Mouse (Mus musculus) adipocyte (in vitro differentiated cells): ENCODE results near the gene Kif26b.

ENCODE experiments used
- DNase-seq: peaks from one replicate; pipeline ENCODE4 v3.0.0-alpha.2; 2016; ENCODE audit warnings: low spot score

Gene Kif26b

DNA sequence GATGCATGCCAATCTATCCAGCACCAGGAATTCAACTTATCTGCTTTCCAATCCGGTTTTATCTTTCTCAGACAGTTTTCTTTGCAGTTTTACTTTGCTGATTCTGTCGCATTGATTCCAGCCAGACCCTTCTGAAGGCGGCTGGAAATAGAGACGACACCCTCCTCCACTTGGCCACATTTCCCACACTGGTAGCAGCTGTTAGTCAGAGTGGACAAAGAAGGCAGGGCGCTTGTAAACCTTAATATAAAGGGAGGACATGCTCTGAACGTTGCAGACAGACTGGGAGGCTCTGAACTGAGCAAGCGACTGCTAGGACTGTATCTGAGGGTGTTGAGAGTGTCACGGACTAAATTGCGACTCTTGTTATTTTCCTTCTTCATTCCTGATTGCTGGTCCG lies 11.3 kb downstream of the Kif26b start:
- DNase-seq: no peak

- DNase-seq: no peak
These were observed 13.5 kb downstream of the Kif26b start for GRCm38 (mm10) chr1:178542415-178542814.

DNA sequence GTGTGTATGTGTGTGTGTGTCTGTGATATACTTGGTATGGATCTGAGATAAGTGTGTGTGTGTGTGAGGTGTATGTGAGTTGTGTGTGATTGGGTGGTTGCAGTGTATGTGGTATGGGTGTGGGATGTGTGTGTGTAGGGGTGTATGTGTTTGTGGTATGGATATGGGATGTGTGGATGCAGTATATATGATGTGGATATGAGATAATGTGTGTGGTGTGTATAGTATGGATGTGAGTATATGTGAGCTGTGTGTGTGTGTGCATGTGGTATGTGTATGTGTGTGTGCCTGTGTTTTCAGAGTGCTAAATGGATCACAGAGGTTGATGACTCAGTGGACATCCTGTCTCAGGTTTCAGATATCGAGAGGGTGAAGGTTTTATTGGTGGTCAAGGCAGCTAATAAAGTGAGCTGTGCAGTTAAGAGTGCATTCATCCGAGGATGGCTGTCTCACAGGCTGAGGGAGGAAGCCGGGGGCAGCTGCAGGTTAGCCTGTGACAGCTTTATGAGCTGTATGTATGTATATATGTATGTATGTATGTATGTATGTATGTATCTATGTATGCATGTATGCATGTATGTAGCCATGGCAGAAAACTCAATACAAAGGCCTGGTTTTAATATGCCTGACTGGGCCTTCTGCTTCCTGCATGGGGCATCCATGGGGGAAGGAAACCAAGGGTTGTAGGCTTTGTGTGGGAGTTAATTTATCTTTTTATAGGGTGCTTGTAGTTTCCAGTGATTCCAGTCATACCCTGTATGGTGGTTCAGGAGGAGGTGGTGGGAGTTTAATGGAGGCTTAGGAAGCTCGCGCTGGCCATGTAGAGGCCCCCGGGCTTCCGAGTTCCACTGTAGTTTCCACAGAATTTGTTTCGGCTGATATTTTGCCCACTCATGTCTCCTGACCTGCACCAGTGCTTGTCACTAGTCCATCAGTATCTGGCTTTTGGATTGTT lies 14.3 kb downstream of the Kif26b start:
- no peak for DNase-seq

- DNase-seq: no peak
These were observed 15.7 kb downstream of the Kif26b start for GRCm38 (mm10) chr1:178544585-178544984.

DNA sequence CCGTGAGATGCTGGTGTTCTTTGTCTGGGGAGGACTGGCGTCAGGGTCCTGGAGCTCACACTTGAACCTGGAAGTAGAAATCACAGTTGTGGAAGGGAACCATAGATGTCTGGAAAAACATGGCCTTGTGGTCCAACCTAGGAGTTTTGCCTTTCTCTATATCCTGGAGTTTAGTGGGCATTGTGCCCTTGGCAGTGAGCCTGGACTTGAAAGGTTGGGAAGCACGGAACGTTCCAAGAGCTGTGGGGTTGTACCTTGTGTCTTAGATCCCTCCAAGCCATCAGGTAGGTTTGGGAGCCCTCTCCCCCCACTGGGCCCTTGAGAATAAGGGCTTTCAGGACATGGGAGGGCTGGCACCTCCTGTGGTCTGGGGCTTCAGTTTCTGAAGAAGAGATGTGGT lies 20.7 kb downstream of the Kif26b start:
- DNase-seq: no peak

DNA sequence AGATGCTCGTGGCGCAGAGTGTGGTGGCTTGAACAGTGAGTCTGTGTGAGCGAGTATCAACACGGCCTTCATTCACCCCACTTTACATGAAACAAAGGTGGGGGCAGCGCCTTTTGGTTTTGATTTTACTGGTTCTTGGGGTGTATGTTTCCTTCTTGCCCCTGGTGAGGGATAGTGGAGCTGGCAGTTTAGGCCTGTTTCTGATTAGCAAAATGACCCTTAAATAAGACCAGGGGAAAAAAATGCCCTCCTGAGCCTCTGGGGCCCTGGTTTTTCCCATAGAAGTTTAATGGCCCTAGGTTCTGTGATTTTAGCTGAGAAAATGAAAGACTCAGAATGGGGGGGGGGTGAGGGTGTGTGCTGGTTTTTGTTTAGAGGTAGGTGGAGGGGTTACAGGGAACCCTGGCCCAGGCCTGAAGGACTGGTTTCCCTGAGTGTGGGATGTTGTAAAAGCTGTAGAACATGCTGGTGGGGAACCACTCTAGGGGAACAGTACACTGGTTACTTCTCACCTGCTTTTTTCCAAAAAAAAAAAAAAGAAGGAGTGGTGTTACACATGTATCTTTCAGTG lies 21.6 kb downstream of the Kif26b start:
- no peak for DNase-seq

GRCm38 (mm10) chr1:178552278-178552897 lies 23.5 kb downstream of the Kif26b start:
- DNase-seq: no peak

GRCm38 (mm10) chr1:178552898-178553284 lies 24.0 kb downstream of the Kif26b start:
- no peak for DNase-seq

- DNase-seq: no peak
These were observed 27.3 kb downstream of the Kif26b start for GRCm38 (mm10) chr1:178556226-178556625.

GRCm38 (mm10) chr1:178560043-178560442 lies 31.1 kb downstream of the Kif26b start:
- no peak for DNase-seq

DNA sequence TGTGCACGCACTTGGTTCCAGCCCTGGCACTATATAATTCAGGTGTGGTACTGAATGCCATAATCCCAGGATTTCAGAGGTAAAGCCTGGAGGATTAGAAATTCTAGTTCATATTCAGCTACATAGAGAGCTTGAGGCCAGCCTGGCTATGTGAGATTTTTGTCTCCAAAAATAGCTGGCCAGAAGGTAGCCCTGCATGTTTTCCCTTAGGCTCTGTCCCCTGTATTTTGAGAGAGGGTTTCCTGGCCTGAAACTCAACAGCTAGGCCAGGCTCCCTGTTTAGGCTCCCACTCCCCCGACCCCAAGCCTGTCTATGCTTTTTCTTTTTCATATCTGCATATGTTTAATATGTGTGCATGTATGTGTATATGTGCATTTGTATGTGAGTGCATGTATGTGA lies 34.9 kb downstream of the Kif26b start:
- no peak for DNase-seq

DNA sequence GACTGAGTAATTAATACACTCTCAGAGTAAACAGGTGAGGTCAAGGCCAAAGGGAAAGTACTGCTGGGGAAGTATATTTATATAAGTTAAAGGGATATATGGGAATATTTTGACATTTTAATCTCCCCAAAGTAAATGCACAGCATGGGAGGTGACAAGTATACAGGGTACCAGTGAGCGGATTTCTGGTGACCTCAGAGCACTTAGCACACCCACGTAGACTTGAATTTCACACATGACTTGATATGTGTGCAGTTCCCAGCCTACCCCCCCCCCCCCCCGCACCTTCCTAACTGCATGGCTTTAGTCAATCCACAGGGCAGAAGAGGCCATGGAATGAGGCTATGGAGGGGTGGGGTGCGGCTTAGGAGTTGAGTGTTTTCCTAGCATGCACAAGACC lies 35.9 kb downstream of the Kif26b start:
- no peak for DNase-seq

- peak; percentile 36 for DNase-seq
These were observed 39.9 kb downstream of the Kif26b start for GRCm38 (mm10) chr1:178568551-178569545.

GRCm38 (mm10) chr1:178571009-178571408 lies 42.1 kb downstream of the Kif26b start:
- DNase-seq: no peak

DNA sequence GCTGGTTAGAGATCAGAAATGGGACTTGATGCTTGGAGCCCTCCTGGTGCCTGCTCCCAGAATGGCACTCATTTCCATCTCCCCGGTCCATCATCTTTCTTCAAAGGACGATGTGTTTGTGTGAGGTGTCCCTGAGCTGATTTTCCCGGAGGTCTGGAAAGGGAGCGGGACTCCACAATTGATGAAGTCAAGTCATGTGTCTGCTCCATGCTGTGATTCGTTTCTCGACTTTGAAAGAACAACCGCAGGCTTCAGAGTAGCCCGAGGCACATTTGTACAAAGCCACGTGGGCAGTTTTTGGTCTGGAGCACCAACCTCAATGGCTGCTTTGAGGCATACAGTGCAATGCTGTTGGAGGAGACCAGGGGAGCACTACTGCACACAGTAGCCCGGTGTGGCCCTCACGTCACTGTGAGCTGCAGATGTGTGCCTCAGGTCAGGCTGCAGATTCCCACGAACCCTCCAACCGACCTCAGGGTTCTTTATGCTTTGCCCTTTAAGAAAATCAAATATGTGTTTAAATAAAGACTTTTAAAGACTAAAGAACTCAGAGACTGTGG lies 43.0 kb downstream of the Kif26b start:
- no peak for DNase-seq

DNA sequence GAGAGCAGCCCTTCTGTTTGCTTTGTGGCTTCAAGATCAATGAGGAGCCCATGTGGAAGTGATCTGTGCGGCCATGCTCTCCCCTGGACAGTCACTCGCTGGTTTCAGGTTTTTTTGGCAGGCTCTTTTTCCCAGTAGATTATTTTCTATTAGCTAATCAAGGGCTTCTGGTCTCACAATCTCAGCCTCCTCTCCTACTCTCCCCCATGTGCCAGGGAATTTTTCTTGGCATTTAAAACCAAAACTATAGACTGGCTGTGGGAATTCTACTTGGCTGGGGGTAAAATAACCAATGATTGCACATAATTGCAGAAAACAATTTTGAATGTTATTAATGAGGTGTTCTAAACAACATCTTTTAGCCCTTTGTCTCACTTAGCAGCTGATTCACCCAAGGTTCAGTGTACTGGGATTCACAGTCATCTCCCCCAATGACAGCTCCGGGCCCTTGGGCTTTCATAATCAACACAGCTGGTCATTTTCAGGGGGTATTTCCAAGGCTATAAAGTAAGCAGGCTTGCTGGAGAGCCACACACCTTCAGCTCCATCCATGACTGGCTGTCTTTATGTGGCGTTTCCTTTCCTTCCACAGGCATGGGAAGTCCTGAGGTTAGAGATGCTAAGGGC lies 44.6 kb downstream of the Kif26b start:
- peak; percentile 53 for DNase-seq

DNA sequence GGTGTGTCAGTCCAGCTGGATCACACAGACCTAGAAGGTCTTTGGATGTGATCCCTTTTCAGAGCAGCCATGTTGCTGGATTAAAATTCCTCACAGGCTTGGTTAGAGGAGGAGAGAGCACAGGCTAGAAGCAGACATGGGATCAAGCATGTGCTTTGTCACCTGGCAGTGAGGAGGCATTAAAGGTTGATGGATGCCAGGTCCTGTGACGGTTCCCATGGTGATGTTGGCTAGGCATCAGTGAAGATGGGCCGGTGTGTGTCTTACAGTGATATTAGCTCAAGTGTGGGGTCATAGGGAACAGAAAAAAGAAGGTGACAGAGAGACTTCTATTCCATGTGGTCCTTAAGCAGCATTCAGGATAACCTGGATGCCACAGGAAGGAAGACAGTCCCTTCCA lies 46.8 kb downstream of the Kif26b start:
- no peak for DNase-seq

GRCm38 (mm10) chr1:178576926-178577325 lies 48.0 kb downstream of the Kif26b start:
- peak; percentile 12 for DNase-seq

DNA sequence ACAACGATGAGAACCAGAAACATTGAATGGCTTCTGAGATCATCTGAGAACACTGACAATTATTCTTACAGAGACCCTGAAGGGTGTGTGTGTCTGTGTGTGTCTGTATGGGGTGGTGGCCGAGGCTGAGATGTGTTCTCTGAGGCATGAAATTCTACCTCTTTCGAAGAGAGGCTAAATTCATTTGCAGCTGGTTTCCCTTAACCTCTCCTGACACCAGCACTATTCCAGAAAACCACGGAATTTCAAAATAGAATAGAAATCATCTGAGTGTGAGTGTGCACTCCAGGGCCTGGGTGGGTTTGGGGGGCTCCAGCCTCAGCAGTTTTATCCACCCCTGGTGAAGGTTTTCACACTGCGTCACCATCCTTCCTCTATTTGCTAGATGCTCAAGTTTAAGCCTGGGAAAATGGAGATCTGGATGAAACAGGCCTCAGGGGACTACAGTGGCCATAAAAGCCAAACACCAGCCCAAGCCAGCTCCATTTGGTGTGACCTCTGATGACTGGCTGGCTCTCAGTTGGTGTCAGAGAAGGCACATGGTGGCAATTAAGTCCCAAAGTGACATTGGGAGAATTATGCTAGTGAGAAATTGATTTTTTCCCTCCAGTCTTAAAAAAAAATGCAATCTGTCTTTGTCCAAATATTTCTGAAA lies 56.6 kb downstream of the Kif26b start:
- DNase-seq: peak; percentile 36
